Mouse (Mus musculus) forebrain, embryonic 14.5 days (tissue): Measurements from ENCODE around the gene Slc38a5. TPM values are rescaled to one million over a fixed set of nuclear protein-coding genes. Genes with fewer than 3 reads are reported as not detected.

ENCODE experiments used
- ATAC-seq: fragments of 200-750 bp; cut with Nextera tagmentation; 2 replicates; pipeline ENCODE4 v1.8.0; 2017; ENCODE audit warnings: mild to moderate bottlenecking, moderate library complexity
- DNase-seq: peaks from one replicate; pipeline ENCODE4 v3.0.0-alpha.2; 2015; ENCODE audit warnings: low spot score
- H3K27ac ChIP-seq: fragments of 300-500 bp; sonication (generic); 2 replicates; pipeline ENCODE4 v1.5.1; 2014; ENCODE audit warnings: low read depth, mild to moderate bottlenecking, control low read depth, low read length, moderate library complexity
- H3K27me3 ChIP-seq: fragments of 300-500 bp; sonication (generic); replicated peaks from 2 replicates; pipeline ENCODE4 v1.6.1; 2014; ENCODE audit warnings: low read length, control low read depth, mixed read lengths; ENCODE audit not compliant: control insufficient read depth, insufficient read depth
- H3K36me3 ChIP-seq: fragments of 300-500 bp; sonication (generic); 2 replicates; pipeline ENCODE4 v1.6.1; 2014; ENCODE audit warnings: low read length, control low read depth; ENCODE audit not compliant: control insufficient read depth, insufficient read depth
- H3K4me1 ChIP-seq: fragments of 300-500 bp; sonication (generic); 2 replicates; pipeline ENCODE4 v1.6.1; 2014; ENCODE audit warnings: antibody characterized with exemption, low read length, control low read depth; ENCODE audit not compliant: control insufficient read depth, insufficient read depth
- H3K4me2 ChIP-seq: fragments of 300-500 bp; sonication (generic); 2 replicates; pipeline ENCODE4 v1.6.1; 2014; ENCODE audit warnings: mild to moderate bottlenecking, control low read depth, low read length
- H3K4me3 ChIP-seq: fragments of 300-500 bp; sonication (generic); 2 replicates; pipeline ENCODE4 v1.5.1; 2014; ENCODE audit warnings: low read depth, low read length, control low read depth
- H3K9ac ChIP-seq: fragments of 300-500 bp; sonication (generic); 2 replicates; pipeline ENCODE4 v1.6.1; 2014; ENCODE audit warnings: mild to moderate bottlenecking, low read length, control low read depth, moderate library complexity
- H3K9me3 ChIP-seq: fragments of 300-500 bp; sonication (generic); replicated peaks from 2 replicates; pipeline ENCODE4 v1.6.1; 2016; ENCODE audit warnings: low read length, control low read depth, mixed read lengths; ENCODE audit not compliant: control insufficient read depth
- WGBS: fragments of 180-500 bp; shearing (Covaris S2); extraction: QIAGEN DNeasy Blood & Tissue Kit; methylation state at CpG from one replicate; pipeline ENCODE4 v1.1.7; 2014; 5-methylcytosine and 5-hydroxymethylcytosine counted together
- polyA plus RNA-seq: library from polyadenylated mRNA; unstranded; fragments of >200 nt; fragmentation: Nextera tagmentation; extraction: Ambion mirVana; gene quantifications from 2 replicates; pipeline ENCODE4 v1.2.1, GENCODE M21; 2014

Gene Slc38a5
- 42.8 and 48.3 TPM in 2 replicates for polyA plus RNA-seq

- Histone ChIP-seq H3K4me3 (no peak within 1 kb of the TSS), H3K9me3 (no peaks in the 10 kb centered on the region), H3K27ac (no peak within 1 kb of the TSS), H3K27me3 (no peaks in the 10 kb centered on the region), H3K36me3 (no peaks in the 10 kb centered on the region), H3K9ac (no peak within 1 kb of the TSS), H3K4me1 (no peaks in the 10 kb centered on the region), H3K4me2 (peak within 1 kb of the TSS; percentile 24)
- no peak for DNase-seq
- no peak for ATAC-seq
- 32% methylated on average over 10 of the region's 15 CpGs for WGBS
Measured at GRCm38 (mm10) chrX:8271083-8271820, at the start of gene Slc38a5. Gene Slc38a5 (plus strand): TSS chrX:8271133.

GRCm38 (mm10) chrX:8222296-8222677 is 48.6 kb upstream of the Slc38a5 start:
- DNase-seq (peak; percentile 6), ATAC-seq (no peak)
- H3K27ac ChIP-seq = no peak overlapping the region
- no peak overlapping the region for H3K4me2 ChIP-seq
- no peaks in the 10 kb centered on the region for H3K36me3 ChIP-seq
- no peaks in the 10 kb centered on the region for H3K9me3 ChIP-seq
- no peaks in the 10 kb centered on the region for H3K4me1 ChIP-seq
- H3K9ac ChIP-seq = no peak overlapping the region
- no peak overlapping the region for H3K4me3 ChIP-seq
- 76% methylated on average over 3 of the region's 3 CpGs for WGBS
- H3K27me3 ChIP-seq = no peaks in the 10 kb centered on the region

DNA sequence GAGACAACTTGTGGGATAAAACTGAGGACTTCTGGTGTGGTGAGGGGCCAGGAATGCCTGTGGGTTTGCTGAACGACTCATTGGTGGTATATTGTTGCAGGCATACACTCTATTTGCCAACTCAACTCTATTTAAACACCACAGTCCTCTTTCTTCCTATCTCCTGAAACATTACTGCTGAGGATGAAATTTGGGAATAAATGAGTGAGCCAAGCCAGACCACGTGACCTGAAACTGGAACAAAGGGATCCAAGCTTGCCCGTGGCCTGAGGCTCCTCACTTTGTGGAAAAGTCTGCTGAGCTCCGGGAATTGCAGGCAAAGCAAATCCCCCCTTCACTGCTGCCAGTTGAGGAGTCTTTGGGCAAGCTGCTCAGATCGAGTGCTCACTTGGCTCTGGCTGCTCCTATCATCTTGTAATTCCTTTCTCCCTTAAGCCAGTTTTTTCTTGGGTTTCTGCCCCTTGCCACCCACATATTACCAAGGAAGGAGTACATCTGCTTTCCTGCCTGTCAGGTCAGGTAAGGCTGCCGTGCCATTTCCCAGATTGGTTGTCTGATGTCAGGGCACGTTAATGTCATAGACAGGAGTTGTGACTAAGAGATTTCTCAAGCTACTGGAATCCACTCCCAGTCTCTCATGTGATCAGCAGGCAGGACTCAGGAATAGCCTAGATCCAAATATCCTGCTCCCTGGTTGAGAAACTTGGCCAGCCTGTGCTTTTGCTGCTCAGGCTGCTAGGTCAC is 48.1 kb upstream of the Slc38a5 start:
- no peak overlapping the region for H3K4me2 ChIP-seq
- no peaks in the 10 kb centered on the region for H3K36me3 ChIP-seq
- WGBS = 55% methylated on average over 7 of the region's 7 CpGs
- H3K27me3 ChIP-seq = no peaks in the 10 kb centered on the region
- DNase-seq (peak; percentile 1), ATAC-seq (no peak)
- H3K4me3 ChIP-seq = no peak overlapping the region
- no peak overlapping the region for H3K9ac ChIP-seq
- no peak overlapping the region for H3K27ac ChIP-seq
- no peaks in the 10 kb centered on the region for H3K4me1 ChIP-seq
- no peaks in the 10 kb centered on the region for H3K9me3 ChIP-seq

- WGBS = 90% methylated on average over 7 of the region's 7 CpGs
- no peaks in the 10 kb centered on the region for H3K4me1 ChIP-seq
- no peak overlapping the region for H3K4me3 ChIP-seq
- no peaks in the 10 kb centered on the region for H3K9me3 ChIP-seq
- no peak overlapping the region for H3K4me2 ChIP-seq
- DNase-seq = no peak
- no peak for ATAC-seq
- no peak overlapping the region for H3K9ac ChIP-seq
- no peak overlapping the region for H3K27ac ChIP-seq
- H3K36me3 ChIP-seq = no peaks in the 10 kb centered on the region
- H3K27me3 ChIP-seq = no peaks in the 10 kb centered on the region
Measured at GRCm38 (mm10) chrX:8223473-8223872, 47.5 kb upstream of the Slc38a5 start.

- Histone ChIP-seq H3K4me2 (no peak overlapping the region), H3K36me3 (no peaks in the 10 kb centered on the region), H3K9ac (no peak overlapping the region), H3K27ac (no peak overlapping the region), H3K9me3 (no peaks in the 10 kb centered on the region), H3K4me1 (no peaks in the 10 kb centered on the region), H3K27me3 (no peaks in the 10 kb centered on the region), H3K4me3 (no peak overlapping the region)
- 69% methylated on average over 4 of the region's 4 CpGs for WGBS
- DNase-seq (no peak), ATAC-seq (no peak)
Measured at GRCm38 (mm10) chrX:8230272-8230671, 40.7 kb upstream of the Slc38a5 start.

GRCm38 (mm10) chrX:8233602-8234001 is 37.3 kb upstream of the Slc38a5 start:
- no peak overlapping the region for H3K4me2 ChIP-seq
- no peaks in the 10 kb centered on the region for H3K9me3 ChIP-seq
- no peaks in the 10 kb centered on the region for H3K27me3 ChIP-seq
- H3K36me3 ChIP-seq = no peaks in the 10 kb centered on the region
- no peaks in the 10 kb centered on the region for H3K4me1 ChIP-seq
- ATAC-seq = no peak
- no peak for DNase-seq
- H3K4me3 ChIP-seq = no peak overlapping the region
- WGBS = 79% methylated on average over 3 of the region's 3 CpGs
- H3K27ac ChIP-seq = no peak overlapping the region
- H3K9ac ChIP-seq = no peak overlapping the region

- ATAC-seq (no peak), DNase-seq (no peak)
- Histone ChIP-seq H3K4me2 (no peak overlapping the region), H3K4me1 (no peaks in the 10 kb centered on the region), H3K9me3 (no peaks in the 10 kb centered on the region), H3K4me3 (no peak overlapping the region), H3K27ac (no peak overlapping the region), H3K36me3 (peaks cover 9% of the 10 kb centered on the region; the same call in 1 of the 2 replicates), H3K9ac (no peak overlapping the region), H3K27me3 (no peaks in the 10 kb centered on the region)
- 84% methylated on average over 2 of the region's 2 CpGs for WGBS
Measured at GRCm38 (mm10) chrX:8236704-8237103, 34.2 kb upstream of the Slc38a5 start.

DNA sequence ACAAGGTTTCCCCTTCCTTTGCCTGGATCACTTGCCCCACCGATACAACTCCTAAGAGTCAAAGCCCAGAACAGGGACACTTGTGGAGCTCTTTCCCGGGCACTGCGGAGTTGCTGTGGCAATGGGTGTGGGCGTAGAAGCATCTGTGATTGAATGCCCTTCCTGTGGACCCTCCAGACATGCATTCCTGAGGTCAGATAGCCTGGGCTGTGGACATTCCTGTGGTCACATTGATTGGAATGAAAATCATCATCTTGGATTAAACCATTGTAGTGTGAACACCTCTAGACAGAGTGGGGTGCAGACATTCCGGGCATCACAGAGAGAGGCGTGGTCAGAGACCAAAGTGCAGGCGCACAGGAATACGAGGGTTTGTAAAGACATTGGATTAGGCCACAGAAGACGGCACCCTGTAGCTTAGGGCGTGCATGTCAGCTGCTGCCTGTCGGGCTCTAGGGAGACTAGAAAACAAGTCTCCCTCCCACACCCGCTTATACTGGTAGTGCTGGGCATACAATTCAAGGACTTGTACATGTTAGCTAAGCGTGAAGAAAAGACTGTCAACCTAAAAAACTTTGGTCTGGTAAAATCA is 32.0 kb upstream of the Slc38a5 start:
- H3K9ac ChIP-seq = no peak overlapping the region
- 83% methylated on average over 13 of the region's 13 CpGs for whole genome bisulfite sequencing
- DNase-seq = no peak
- peaks cover 14% of the 10 kb centered on the region for H3K36me3 ChIP-seq
- no peak overlapping the region for H3K27ac ChIP-seq
- H3K9me3 ChIP-seq = no peaks in the 10 kb centered on the region
- no peak overlapping the region for H3K4me2 ChIP-seq
- no peaks in the 10 kb centered on the region for H3K27me3 ChIP-seq
- H3K4me3 ChIP-seq = no peak overlapping the region
- H3K4me1 ChIP-seq = no peaks in the 10 kb centered on the region
- ATAC-seq = no peak

- H3K4me1 ChIP-seq = no peaks in the 10 kb centered on the region
Measured at GRCm38 (mm10) chrX:8247680-8248079, 23.3 kb upstream of the Slc38a5 start.

More at GRCm38 (mm10) chrX:8247680-8248079, 23.3 kb upstream of the Slc38a5 start:
- H3K27ac ChIP-seq = no peak overlapping the region
- H3K9me3 ChIP-seq = no peaks in the 10 kb centered on the region
- WGBS = 85% methylated on average over 2 of the region's 2 CpGs
- H3K9ac ChIP-seq = no peak overlapping the region
- no peak overlapping the region for H3K4me3 ChIP-seq
- H3K27me3 ChIP-seq = no peaks in the 10 kb centered on the region
- H3K36me3 ChIP-seq = peaks cover 14% of the 10 kb centered on the region; the same call in 1 of the 2 replicates
- ATAC-seq = no peak
- H3K4me2 ChIP-seq = no peak overlapping the region
- DNase-seq = no peak
